Mouse (Mus musculus) limb, embryonic 15.5 days (tissue): Measurements from ENCODE around the gene Cd81. TPM values are rescaled to one million over a fixed set of nuclear protein-coding genes. Genes with fewer than 3 reads are reported as not detected.

Experiments used
- ATAC-seq: fragments of 200-750 bp; cut with Nextera tagmentation; 2 replicates; pipeline ENCODE4 v1.8.0; 2017; ENCODE audit warnings: low read depth, moderate TSS enrichment; ENCODE audit not compliant: insufficient number of reproducible peaks, low FRiP score, low TSS enrichment
- H3K27ac ChIP-seq: fragments of 300-500 bp; sonication (generic); 2 replicates; pipeline ENCODE4 v1.5.1; 2015; ENCODE audit warnings: moderate library complexity, mild to moderate bottlenecking, inconsistent platforms
- H3K27me3 ChIP-seq: fragments of 300-500 bp; sonication (generic); 2 replicates; pipeline ENCODE4 v1.6.1; 2015; ENCODE audit warnings: inconsistent platforms
- H3K36me3 ChIP-seq: fragments of 300-500 bp; sonication (generic); 2 replicates; pipeline ENCODE4 v1.6.1; 2015; ENCODE audit warnings: inconsistent platforms
- H3K4me1 ChIP-seq: fragments of 300-500 bp; sonication (generic); 2 replicates; pipeline ENCODE4 v1.6.1; 2015; ENCODE audit warnings: inconsistent platforms
- H3K4me2 ChIP-seq: fragments of 300-500 bp; sonication (generic); 2 replicates; pipeline ENCODE4 v1.6.1; 2015; ENCODE audit warnings: mild to moderate bottlenecking, inconsistent platforms
- H3K4me3 ChIP-seq: fragments of 300-500 bp; sonication (generic); 2 replicates; pipeline ENCODE4 v1.5.1; 2015; ENCODE audit warnings: mild to moderate bottlenecking, inconsistent platforms
- H3K9ac ChIP-seq: fragments of 300-500 bp; sonication (generic); 2 replicates; pipeline ENCODE4 v1.6.1; 2015; ENCODE audit warnings: inconsistent platforms
- H3K9me3 ChIP-seq: fragments of 300-500 bp; sonication (generic); 2 replicates; pipeline ENCODE4 v1.6.1; 2016; ENCODE audit warnings: inconsistent platforms
- whole genome bisulfite sequencing: fragments of 180-500 bp; shearing (Covaris S2); methylation state at CpG from one replicate; pipeline ENCODE4 v1.1.7; 2015; 5-methylcytosine and 5-hydroxymethylcytosine counted together
- polyA plus RNA-seq: library from polyadenylated mRNA; unstranded; fragments of >200 nt; fragmentation: Nextera tagmentation; extraction: Ambion mirVana; gene quantifications from 2 replicates; pipeline ENCODE4 v1.2.1, GENCODE M21; 2015

Gene Cd81
- polyA plus RNA-seq, 1 experiment from 2014 or later, result 692 TPM

GRCm38 (mm10) chr7:143024293-143024692 lies 28.2 kb upstream of the Cd81 start:
- peaks cover 8% of the 10 kb centered on the region; the same call in 1 of the 2 replicates for H3K36me3 ChIP-seq
- no peak overlapping the region for H3K9ac ChIP-seq
- H3K9me3 ChIP-seq, result no peaks in the 10 kb centered on the region
- H3K27ac ChIP-seq, result no peak overlapping the region
- no peaks in the 10 kb centered on the region for H3K27me3 ChIP-seq
- no peak overlapping the region for H3K4me3 ChIP-seq
- H3K4me1 ChIP-seq, result 0 out of 2 replicates have a peak, but pooled peaks cover 3% of the 10 kb centered on the region
- no peak for ATAC-seq
- 89% methylated on average over 1 of the region's 1 CpGs for WGBS
- H3K4me2 ChIP-seq, result no peak overlapping the region

- 85% methylated on average over 3 of the region's 3 CpGs for WGBS
- H3K4me2 ChIP-seq, result no peak overlapping the region
- H3K27ac ChIP-seq, result no peak overlapping the region
- H3K36me3 ChIP-seq, result peaks cover 8% of the 10 kb centered on the region; the same call in 1 of the 2 replicates
- no peak for ATAC-seq
- H3K9me3 ChIP-seq, result no peaks in the 10 kb centered on the region
- H3K4me1 ChIP-seq, result 0 out of 2 replicates have a peak, but pooled peaks cover 2% of the 10 kb centered on the region
- H3K27me3 ChIP-seq, result no peaks in the 10 kb centered on the region
- no peak overlapping the region for H3K9ac ChIP-seq
- no peak overlapping the region for H3K4me3 ChIP-seq
Measured at GRCm38 (mm10) chr7:143025496-143025895, 27.0 kb upstream of the Cd81 start.

GRCm38 (mm10) chr7:143027196-143027595 lies 25.3 kb upstream of the Cd81 start:
- H3K4me2 ChIP-seq, result no peak overlapping the region
- H3K4me3 ChIP-seq, result no peak overlapping the region
- H3K9me3 ChIP-seq, result no peaks in the 10 kb centered on the region
- no peaks in the 10 kb centered on the region for H3K27me3 ChIP-seq
- ATAC-seq, result no peak
- H3K9ac ChIP-seq, result no peak overlapping the region
- H3K36me3 ChIP-seq, result peaks cover 18% of the 10 kb centered on the region
- no peaks in the 10 kb centered on the region for H3K4me1 ChIP-seq
- no peak overlapping the region for H3K27ac ChIP-seq
- 91% methylated on average over 4 of the region's 4 CpGs for WGBS

GRCm38 (mm10) chr7:143031816-143032215 lies 20.7 kb upstream of the Cd81 start:
- no peak for ATAC-seq
- H3K36me3 ChIP-seq, result peaks cover 22% of the 10 kb centered on the region
- whole genome bisulfite sequencing, result 69% methylated on average over 1 of the region's 1 CpGs
- H3K4me3 ChIP-seq, result no peak overlapping the region
- H3K4me2 ChIP-seq, result no peak overlapping the region
- no peak overlapping the region for H3K27ac ChIP-seq
- H3K9me3 ChIP-seq, result no peaks in the 10 kb centered on the region
- H3K27me3 ChIP-seq, result no peaks in the 10 kb centered on the region
- H3K4me1 ChIP-seq, result no peaks in the 10 kb centered on the region
- no peak overlapping the region for H3K9ac ChIP-seq

- H3K4me1 ChIP-seq, result no peaks in the 10 kb centered on the region
- H3K27ac ChIP-seq, result no peak overlapping the region
- H3K9me3 ChIP-seq, result no peaks in the 10 kb centered on the region
- ATAC-seq, result no peak
- H3K4me3 ChIP-seq, result no peak overlapping the region
- H3K9ac ChIP-seq, result no peak overlapping the region
- peaks cover 24% of the 10 kb centered on the region for H3K36me3 ChIP-seq
- H3K27me3 ChIP-seq, result no peaks in the 10 kb centered on the region
- 78% methylated on average over 4 of the region's 4 CpGs for WGBS
- H3K4me2 ChIP-seq, result no peak overlapping the region
Measured at GRCm38 (mm10) chr7:143033581-143033980, 19.0 kb upstream of the Cd81 start.

- WGBS, result 90% methylated on average over 2 of the region's 2 CpGs
- Histone ChIP-seq H3K4me3 (no peak overlapping the region), H3K4me1 (no peaks in the 10 kb centered on the region), H3K27me3 (no peaks in the 10 kb centered on the region), H3K27ac (no peak overlapping the region), H3K9ac (no peak overlapping the region), H3K9me3 (no peaks in the 10 kb centered on the region), H3K36me3 (peaks cover 22% of the 10 kb centered on the region), H3K4me2 (no peak overlapping the region)
- ATAC-seq, result no peak
Measured at GRCm38 (mm10) chr7:143034112-143034511, 18.4 kb upstream of the Cd81 start.

GRCm38 (mm10) chr7:143034519-143035450 lies 17.8 kb upstream of the Cd81 start:
- H3K27ac ChIP-seq, result no peak overlapping the region
- H3K4me1 ChIP-seq, result no peaks in the 10 kb centered on the region
- no peak for ATAC-seq
- peaks cover 22% of the 10 kb centered on the region for H3K36me3 ChIP-seq
- H3K27me3 ChIP-seq, result no peaks in the 10 kb centered on the region
- no peak overlapping the region for H3K4me2 ChIP-seq
- no peak overlapping the region for H3K9ac ChIP-seq
- no peak overlapping the region for H3K4me3 ChIP-seq
- H3K9me3 ChIP-seq, result no peaks in the 10 kb centered on the region
- 92% methylated on average over 8 of the region's 8 CpGs for WGBS

- Histone ChIP-seq H3K27me3 (no peaks in the 10 kb centered on the region), H3K4me3 (no peak overlapping the region), H3K9ac (no peak overlapping the region), H3K9me3 (no peaks in the 10 kb centered on the region), H3K4me1 (0 out of 2 replicates have a peak, but pooled peaks cover 3% of the 10 kb centered on the region), H3K36me3 (peaks cover 13% of the 10 kb centered on the region), H3K27ac (no peak overlapping the region), H3K4me2 (no peak overlapping the region)
- ATAC-seq, result no peak
- WGBS, result 59% methylated on average over 3 of the region's 3 CpGs
Measured at GRCm38 (mm10) chr7:143036787-143037186, 15.8 kb upstream of the Cd81 start.

- Histone ChIP-seq H3K4me1 (peaks cover 7% of the 10 kb centered on the region; the same call in 1 of the 2 replicates), H3K4me3 (no peak overlapping the region), H3K9me3 (no peaks in the 10 kb centered on the region), H3K9ac (no peak overlapping the region), H3K36me3 (peaks cover 12% of the 10 kb centered on the region), H3K4me2 (no peak overlapping the region), H3K27me3 (no peaks in the 10 kb centered on the region), H3K27ac (no peak overlapping the region)
- WGBS, result 90% methylated on average over 4 of the region's 4 CpGs
- no peak for ATAC-seq
Measured at GRCm38 (mm10) chr7:143037306-143037705, 15.2 kb upstream of the Cd81 start.

- Histone ChIP-seq H3K36me3 (peaks cover 6% of the 10 kb centered on the region; the same call in 1 of the 2 replicates), H3K27me3 (no peaks in the 10 kb centered on the region), H3K9me3 (no peaks in the 10 kb centered on the region), H3K4me3 (no peak overlapping the region), H3K4me2 (no peak overlapping the region), H3K4me1 (peaks cover 11% of the 10 kb centered on the region; the same call in 1 of the 2 replicates), H3K9ac (no peak overlapping the region), H3K27ac (no peak overlapping the region)
- no peak for ATAC-seq
- WGBS, result 87% methylated on average over 3 of the region's 3 CpGs
Measured at GRCm38 (mm10) chr7:143038174-143038931, 14.2 kb upstream of the Cd81 start.

GRCm38 (mm10) chr7:143040561-143040960 lies 12.0 kb upstream of the Cd81 start:
- peaks cover 4% of the 10 kb centered on the region; the same call in 1 of the 2 replicates for H3K36me3 ChIP-seq
- no peaks in the 10 kb centered on the region for H3K9me3 ChIP-seq
- peaks cover 11% of the 10 kb centered on the region; the same call in 1 of the 2 replicates for H3K4me1 ChIP-seq
- H3K9ac ChIP-seq, result no peak overlapping the region
- no peak overlapping the region for H3K27ac ChIP-seq
- ATAC-seq, result 0 out of 2 replicates have a peak, but pooled peaks have one; percentile 31
- no peak overlapping the region for H3K4me2 ChIP-seq
- no peaks in the 10 kb centered on the region for H3K27me3 ChIP-seq
- H3K4me3 ChIP-seq, result no peak overlapping the region
- WGBS, result 96% methylated on average over 3 of the region's 3 CpGs
